Mouse (Mus musculus) lung, postnatal 0 days (tissue): ENCODE results near the gene Gps2.

Experiments
- CTCF ChIP-seq: IDR thresholded peaks from 2 replicates; pipeline ENCODE4 v1.5.1; 2016; ENCODE audit warnings: antibody characterized with exemption, mild to moderate bottlenecking
- EP300 ChIP-seq: IDR thresholded peaks from 2 replicates; pipeline ENCODE4 v1.6.1; 2016; ENCODE audit warnings: antibody characterized with exemption, mild to moderate bottlenecking, control low read depth

GRCm38 (mm10) chr11:69945216-69945615 lies 31.5 kb downstream of the Gps2 start:
- TF ChIP-seq CTCF (no peak), EP300 (no peak)
